Mouse (Mus musculus) myocyte (in vitro differentiated cells): ENCODE data around the gene Adgrg6. TPM values are rescaled to one million over a fixed set of nuclear protein-coding genes. Genes with fewer than 3 reads are reported as not detected.

Experiments used
- H3K27me3 ChIP-seq: one replicate; pipeline ENCODE4 v1.6.1; 2011; ENCODE audit not compliant: control insufficient read depth, insufficient read depth, insufficient read length
- H3K36me3 ChIP-seq: one replicate; pipeline ENCODE4 v1.6.1; 2011; ENCODE audit not compliant: control insufficient read depth, insufficient read depth
- H3K4me2 ChIP-seq: one replicate; pipeline ENCODE4 v1.6.1; 2011; ENCODE audit warnings: low read depth, control low read depth
- H3K4me3 ChIP-seq: one replicate; pipeline ENCODE4 v1.5.1; 2011; ENCODE audit warnings: mild to moderate bottlenecking, control low read depth, moderate library complexity
- H3K79me2 ChIP-seq: one replicate; pipeline ENCODE4 v1.6.1; 2011; ENCODE audit not compliant: control insufficient read depth, insufficient read depth
- H3ac ChIP-seq: one replicate; pipeline ENCODE4 v1.6.1; 2011; ENCODE audit not compliant: control insufficient read depth, insufficient read length
- CEBPB ChIP-seq: IDR thresholded peaks from 2 replicates; pipeline ENCODE4 v1.6.1; 2011; ENCODE audit warnings: mild to moderate bottlenecking, moderate library complexity; ENCODE audit not compliant: poor library complexity, insufficient read depth, severe bottlenecking
- E2F4 ChIP-seq: IDR thresholded peaks from one replicate; pipeline ENCODE4 v1.6.1; 2011; ENCODE audit warnings: mild to moderate bottlenecking, control low read depth, moderate library complexity; ENCODE audit not compliant: insufficient read depth
- MAX ChIP-seq: IDR thresholded peaks from one replicate; pipeline ENCODE4 v1.6.1; 2011; ENCODE audit warnings: low read depth, mild to moderate bottlenecking, control low read depth
- MYOD1 ChIP-seq, 3 experiments: IDR thresholded peaks; one replicate each; pipeline ENCODE4 v1.6.1; 2011; ENCODE audit warnings: control low read depth in 2 of 3, low read depth in 2 of 3, mild to moderate bottlenecking in 2 of 3, moderate library complexity in 1 of 3; ENCODE audit not compliant: insufficient read length in 2 of 3, control insufficient read depth in 1 of 3
- MYOG ChIP-seq, 3 experiments: IDR thresholded peaks; one replicate each; pipeline ENCODE4 v1.6.1; 2011; ENCODE audit warnings: control low read depth in 2 of 3, low read depth in 2 of 3, mild to moderate bottlenecking in 2 of 3; ENCODE audit not compliant: insufficient read length in 2 of 3, control insufficient read depth in 1 of 3, insufficient read depth in 1 of 3
- POLR2A ChIP-seq: IDR thresholded peaks from one replicate; pipeline ENCODE4 v1.6.1; 2011; ENCODE audit warnings: low read depth, mild to moderate bottlenecking, control low read depth, moderate library complexity; ENCODE audit not compliant: insufficient read length
- POLR2AphosphoS2 ChIP-seq: IDR thresholded peaks from one replicate; pipeline ENCODE4 v1.6.1; 2011; ENCODE audit warnings: low read depth, control low read depth; ENCODE audit not compliant: insufficient read length
- REST ChIP-seq: IDR thresholded peaks from one replicate; pipeline ENCODE4 v1.6.1; 2011; ENCODE audit warnings: mild to moderate bottlenecking, control low read depth, moderate library complexity; ENCODE audit not compliant: insufficient read depth, insufficient read length
- SRF ChIP-seq: IDR thresholded peaks from one replicate; pipeline ENCODE4 v1.6.1; 2011; ENCODE audit warnings: low read depth; ENCODE audit not compliant: control insufficient read depth, insufficient read length
- TCF12 ChIP-seq: IDR thresholded peaks from one replicate; pipeline ENCODE4 v1.6.1; 2011; ENCODE audit warnings: mild to moderate bottlenecking, control low read depth; ENCODE audit not compliant: poor library complexity, insufficient read depth, severe bottlenecking
- TCF3 ChIP-seq: IDR thresholded peaks from one replicate; pipeline ENCODE4 v1.6.1; 2011; ENCODE audit warnings: low read depth, control low read depth; ENCODE audit not compliant: insufficient read length
- USF1 ChIP-seq: IDR thresholded peaks from one replicate; pipeline ENCODE4 v1.6.1; 2011; ENCODE audit warnings: low read depth, mild to moderate bottlenecking, control low read depth, moderate library complexity
- polyA plus RNA-seq: library from polyadenylated mRNA; unstranded; fragments of >200 nt; fragmentation: generic; extraction: Trizol; gene quantifications from one replicate; pipeline ENCODE4 v1.2.1, GENCODE M21; 2012; ENCODE audit warnings: missing spikeins

Gene Adgrg6
- polyA plus RNA-seq, 1 experiment: 9.3 TPM

DNA sequence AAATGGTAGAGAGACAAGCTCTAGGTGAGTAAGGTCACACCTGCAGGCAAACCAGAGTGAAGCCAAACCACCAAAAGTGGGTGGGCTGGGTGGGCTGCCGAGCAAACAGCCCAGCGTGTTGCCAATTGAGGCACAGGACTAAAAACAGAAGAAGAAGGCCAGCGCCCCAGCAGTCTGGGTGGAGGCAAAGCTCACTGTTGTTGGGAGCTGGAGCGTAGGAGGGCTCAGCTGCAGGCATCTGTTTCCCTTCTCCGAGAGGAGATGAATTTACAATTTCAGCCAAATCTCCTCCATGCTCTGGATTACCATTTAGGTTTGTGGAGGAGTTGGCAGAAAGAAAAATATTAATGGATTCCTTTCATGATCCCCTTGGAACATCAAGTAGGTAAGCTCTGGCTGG lies 64.5 kb downstream of the Adgrg6 start:
- Histone ChIP-seq H3K79me2 (no peaks in the 10 kb centered on the region), H3K27me3 (no peaks in the 10 kb centered on the region), H3K36me3 (no peaks in the 10 kb centered on the region), H3ac (no peak overlapping the region), H3K4me2 (no peak overlapping the region), H3K4me3 (no peak overlapping the region)
- TF ChIP-seq POLR2AphosphoS2 (no peak), POLR2A (no peak), MYOD1 (IDR thresholded peaks at IDR 0.05; ENCODE audit: control insufficient read depth in 1 of 3, insufficient read length in 2 of 3, low read depth in 2 of 3) (no peak), MYOG (IDR thresholded peaks at IDR 0.05; ENCODE audit: control insufficient read depth in 1 of 3, insufficient read depth in 1 of 3, insufficient read length in 2 of 3, low read depth in 2 of 3) (no peak), E2F4 (no peak), MAX (no peak), TCF3 (no peak), SRF (no peak), TCF12 (no peak), USF1 (no peak), CEBPB (no peak), REST (no peak)

- H3K79me2 ChIP-seq: no peaks in the 10 kb centered on the region
- TF ChIP-seq POLR2A (no peak), MYOD1 (IDR thresholded peaks at IDR 0.05; ENCODE audit: control insufficient read depth in 1 of 3, insufficient read length in 2 of 3, low read depth in 2 of 3) (no peak), USF1 (no peak), MYOG (IDR thresholded peaks at IDR 0.05; ENCODE audit: control insufficient read depth in 1 of 3, insufficient read depth in 1 of 3, insufficient read length in 2 of 3, low read depth in 2 of 3) (no peak), E2F4 (no peak), REST (no peak), CEBPB (no peak), TCF3 (no peak), POLR2AphosphoS2 (no peak), MAX (no peak), TCF12 (no peak), SRF (no peak)
- H3K4me2 ChIP-seq: no peak overlapping the region
- no peaks in the 10 kb centered on the region for H3K36me3 ChIP-seq
- H3K27me3 ChIP-seq: no peaks in the 10 kb centered on the region
- H3ac ChIP-seq: no peak overlapping the region
- H3K4me3 ChIP-seq: no peak overlapping the region
These were observed 69.1 kb downstream of the Adgrg6 start for GRCm38 (mm10) chr10:14476393-14476792.

GRCm38 (mm10) chr10:14475641-14476040 lies 69.8 kb downstream of the Adgrg6 start:
- no peak for TF ChIP-seq SRF
- TF ChIP-seq TCF3: no peak
- no peak for TF ChIP-seq E2F4
- no peak for TF ChIP-seq MYOG (IDR thresholded peaks at IDR 0.05; ENCODE audit: control insufficient read depth in 1 of 3, insufficient read depth in 1 of 3, insufficient read length in 2 of 3, low read depth in 2 of 3)
- no peak for TF ChIP-seq TCF12
- TF ChIP-seq CEBPB: no peak
- Histone ChIP-seq H3K27me3 (no peaks in the 10 kb centered on the region), H3K36me3 (no peaks in the 10 kb centered on the region), H3K4me2 (no peak overlapping the region), H3K4me3 (no peak overlapping the region), H3K79me2 (no peaks in the 10 kb centered on the region), H3ac (no peak overlapping the region)

DNA sequence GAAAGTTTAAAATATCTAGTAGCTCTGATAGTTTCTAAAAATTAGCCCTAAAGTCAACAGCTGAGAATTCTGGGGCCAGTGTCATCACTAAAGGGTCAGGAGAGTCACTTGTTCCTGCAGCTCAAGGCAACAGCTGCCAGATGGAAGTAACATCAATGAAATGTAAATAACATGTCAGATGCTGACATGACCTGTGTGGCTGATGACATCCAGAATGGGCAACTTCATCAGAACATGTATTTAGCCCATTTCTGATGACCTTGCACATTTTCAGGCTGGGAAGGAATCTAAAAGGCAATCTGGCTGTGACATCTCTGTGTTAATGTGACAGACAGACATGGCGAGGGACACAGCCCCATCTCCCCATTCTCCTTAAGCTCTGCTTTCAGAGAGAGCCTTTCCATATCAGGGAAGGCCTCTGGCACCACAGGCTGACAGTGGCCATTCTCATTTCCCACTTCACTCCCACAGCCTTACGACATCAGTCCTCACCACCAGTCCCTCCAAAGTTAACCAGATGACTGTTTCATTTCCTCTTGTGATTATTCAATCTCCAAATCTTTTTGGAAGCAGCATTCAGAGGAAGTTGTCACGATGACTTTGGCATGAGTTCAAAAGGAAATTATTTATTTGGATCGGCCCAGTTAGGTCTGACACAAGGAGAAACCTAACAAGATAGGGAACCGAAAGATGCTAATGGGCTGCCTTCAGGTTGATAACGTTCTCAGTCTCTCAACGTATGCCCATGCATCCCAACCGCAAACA lies 70.7 kb downstream of the Adgrg6 start:
- H3ac ChIP-seq: no peak overlapping the region
- no peaks in the 10 kb centered on the region for H3K79me2 ChIP-seq
- H3K27me3 ChIP-seq: no peaks in the 10 kb centered on the region
- no peaks in the 10 kb centered on the region for H3K36me3 ChIP-seq
- TF ChIP-seq MYOD1 (IDR thresholded peaks at IDR 0.05; ENCODE audit: control insufficient read depth in 1 of 3, insufficient read length in 2 of 3, low read depth in 2 of 3) (peak in 1 of 3 experiments; percentile 32), TCF3 (no peak), MYOG (IDR thresholded peaks at IDR 0.05; ENCODE audit: control insufficient read depth in 1 of 3, insufficient read depth in 1 of 3, insufficient read length in 2 of 3, low read depth in 2 of 3) (peak in 2 of 3 experiments; percentile 26)
- H3K4me3 ChIP-seq: no peak overlapping the region
- H3K4me2 ChIP-seq: no peak overlapping the region

GRCm38 (mm10) chr10:14471039-14471550 lies 74.4 kb downstream of the Adgrg6 start:
- H3K4me2 ChIP-seq: no peak overlapping the region
- H3ac ChIP-seq: no peak overlapping the region
- no peaks in the 10 kb centered on the region for H3K27me3 ChIP-seq
- no peak overlapping the region for H3K4me3 ChIP-seq
- no peak for TF ChIP-seq POLR2A
- no peak for TF ChIP-seq MAX
- no peak for TF ChIP-seq MYOG (IDR thresholded peaks at IDR 0.05; ENCODE audit: control insufficient read depth in 1 of 3, insufficient read depth in 1 of 3, insufficient read length in 2 of 3, low read depth in 2 of 3)
- TF ChIP-seq POLR2AphosphoS2: no peak
- no peak for TF ChIP-seq SRF
- no peak for TF ChIP-seq REST
- TF ChIP-seq E2F4: no peak
- no peaks in the 10 kb centered on the region for H3K79me2 ChIP-seq
- no peaks in the 10 kb centered on the region for H3K36me3 ChIP-seq
